Mouse (Mus musculus): ENCODE results near the gene Arsg.

The Arsg gene

DNA sequence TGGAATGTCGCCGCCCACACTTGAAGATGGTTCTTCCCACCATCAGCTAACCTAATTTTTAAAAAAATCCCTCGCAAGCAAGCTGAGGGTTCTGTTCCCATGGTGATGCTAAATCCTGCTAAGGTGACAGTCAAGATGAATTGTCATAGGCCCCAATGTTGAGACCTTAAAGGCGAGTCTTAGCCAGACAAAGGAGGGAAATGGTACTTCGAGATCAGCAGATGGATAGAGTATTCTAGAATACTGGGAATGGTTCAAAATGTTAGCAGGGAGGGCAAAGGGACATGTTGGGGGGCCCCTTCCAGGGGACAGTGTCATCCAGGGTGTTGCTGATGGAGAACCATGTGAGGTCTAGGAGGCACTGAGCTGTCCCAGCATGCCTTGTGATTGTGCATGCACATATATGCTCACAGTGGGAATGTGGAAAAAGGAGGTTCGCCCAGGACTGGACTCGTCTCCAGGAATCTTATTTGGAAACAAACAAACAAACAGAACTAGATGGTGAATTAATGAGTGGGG lies 23.4 kb downstream of the Arsg start:
- DNase-seq = no peak

GRCm38 (mm10) chr11:109496996-109497714 lies 24.0 kb downstream of the Arsg start:
- DNase-seq = no peak

GRCm38 (mm10) chr11:109497990-109498389 lies 24.8 kb downstream of the Arsg start:
- no peak for DNase-seq

- DNase-seq = peak; percentile 78 to 80
Measured at GRCm38 (mm10) chr11:109500206-109500605, 27.0 kb downstream of the Arsg start.

DNA sequence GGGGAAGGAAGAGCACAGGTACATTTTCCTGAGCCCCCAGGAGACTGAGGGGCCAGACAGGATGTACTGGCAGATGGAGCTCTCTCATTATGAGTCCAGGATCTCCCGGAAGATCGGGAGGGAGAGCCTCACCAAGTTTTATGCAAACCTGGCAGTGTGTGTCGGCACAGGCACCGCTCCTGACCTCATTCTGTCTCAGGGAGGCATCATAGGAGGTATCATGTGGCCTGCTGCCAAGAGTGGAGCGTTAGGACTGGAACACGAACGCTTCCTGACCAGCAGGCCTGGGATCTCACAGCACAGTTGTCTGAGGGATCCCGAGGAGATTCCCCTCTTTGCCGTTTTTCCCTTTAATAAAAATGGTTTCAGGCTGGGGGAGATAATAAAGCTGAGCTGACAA lies 31.8 kb downstream of the Arsg start:
- DNase-seq = peak; percentile 97

- peak in 1 of 2 experiments; percentile 39 for DNase-seq
Measured at GRCm38 (mm10) chr11:109505823-109506222, 32.6 kb downstream of the Arsg start.

- DNase-seq = no peak
Measured at GRCm38 (mm10) chr11:109507068-109507467, 33.9 kb downstream of the Arsg start.

- DNase-seq = no peak
Measured at GRCm38 (mm10) chr11:109512995-109513675, 40.0 kb downstream of the Arsg start.

- DNase-seq = no peak
Measured at GRCm38 (mm10) chr11:109514064-109514612, 41.0 kb downstream of the Arsg start.

- DNase-seq = no peak
Measured at GRCm38 (mm10) chr11:109517330-109517729, 44.2 kb downstream of the Arsg start.

- DNase-seq = no peak
Measured at GRCm38 (mm10) chr11:109517816-109518215, 44.6 kb downstream of the Arsg start.

- peak in 1 of 2 experiments; percentile 23 for DNase-seq
Measured at GRCm38 (mm10) chr11:109520958-109521357, 47.8 kb downstream of the Arsg start.

DNA sequence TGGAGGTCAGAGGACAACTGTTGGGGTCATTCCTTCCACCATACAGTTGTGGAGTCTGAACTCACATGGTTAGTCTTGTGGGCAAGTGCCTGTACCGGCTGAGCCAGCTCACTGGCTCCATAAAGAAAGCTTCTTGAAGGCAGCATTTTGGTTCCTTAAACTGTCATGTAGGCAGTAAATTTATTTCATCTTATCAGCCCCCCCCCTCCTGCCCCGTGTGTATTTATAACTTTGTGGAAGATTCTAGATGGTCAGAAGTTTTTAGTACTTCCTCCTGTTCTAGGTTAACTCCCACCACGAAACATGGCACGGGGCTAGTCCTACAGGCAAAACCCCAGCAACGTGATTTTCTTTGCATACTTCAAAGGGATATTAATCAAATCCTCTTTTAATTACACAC lies 51.7 kb downstream of the Arsg start:
- no peak for DNase-seq

DNA sequence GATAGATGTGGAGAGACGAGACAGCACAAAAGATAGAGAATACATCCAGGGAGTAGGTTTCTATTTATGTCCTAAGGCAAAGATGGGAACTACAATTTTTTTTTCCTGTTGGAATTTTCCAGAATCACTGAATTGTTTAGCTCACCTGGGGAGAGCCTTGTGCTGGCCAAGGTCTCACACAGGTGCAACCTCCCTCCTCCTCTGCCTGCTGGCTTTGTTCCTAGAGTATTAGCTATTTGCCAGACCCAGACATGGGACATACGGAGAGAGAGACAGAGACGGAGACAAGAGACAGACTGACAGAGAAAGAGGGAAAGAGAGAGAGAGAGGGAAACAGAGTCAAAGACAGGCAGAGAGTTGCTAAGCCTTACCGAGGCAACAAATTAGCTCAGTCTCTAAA lies 52.4 kb downstream of the Arsg start:
- DNase-seq = peak; percentile 61 to 70

DNA sequence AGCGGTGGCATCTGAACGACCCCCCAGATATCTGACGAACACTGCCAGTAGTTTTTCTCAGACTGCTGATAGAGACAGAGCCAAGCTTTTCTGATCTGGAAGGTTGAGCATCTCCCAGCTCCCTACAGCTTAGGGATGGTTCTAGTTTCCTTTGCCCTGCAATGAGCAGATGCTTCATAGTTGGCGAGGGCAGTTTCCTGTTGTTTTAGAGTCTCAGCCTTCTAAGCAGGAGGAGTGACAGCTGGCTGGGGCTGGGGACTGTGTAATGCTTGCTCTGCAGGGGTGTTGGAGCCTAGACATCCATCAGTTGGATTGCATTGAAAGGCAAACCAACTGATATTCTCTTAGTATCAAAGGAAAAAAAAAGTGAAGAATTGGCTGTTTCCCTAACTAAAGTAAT lies 56.9 kb downstream of the Arsg start:
- no peak for DNase-seq

- peak; percentile 48 to 66 for DNase-seq
Measured at GRCm38 (mm10) chr11:109535966-109536365, 62.8 kb downstream of the Arsg start.

GRCm38 (mm10) chr11:109536939-109537338 lies 63.8 kb downstream of the Arsg start:
- peak in 1 of 2 experiments; percentile 34 for DNase-seq

DNA sequence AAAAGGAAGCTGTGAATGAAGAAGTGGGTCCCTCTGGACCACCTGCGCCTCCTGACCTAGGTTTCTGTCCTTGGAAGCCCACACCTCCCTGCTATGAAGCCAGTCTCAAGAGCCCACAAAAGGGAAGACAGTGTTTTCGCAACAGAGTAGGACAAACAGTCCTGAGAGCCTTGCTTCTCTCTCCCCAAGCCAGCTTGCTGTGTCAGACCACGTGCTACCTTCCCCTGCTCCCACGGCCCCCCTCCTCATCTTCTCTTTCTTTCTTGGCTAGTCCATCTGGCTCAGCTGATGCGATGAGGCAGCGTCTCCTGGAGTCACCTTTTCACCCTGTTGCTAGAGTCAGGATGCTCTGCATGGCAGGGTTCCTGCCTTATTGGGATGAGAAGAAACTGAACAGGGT lies 66.1 kb downstream of the Arsg start:
- no peak for DNase-seq

- no peak for DNase-seq
Measured at GRCm38 (mm10) chr11:109543466-109543865, 70.3 kb downstream of the Arsg start.

DNA sequence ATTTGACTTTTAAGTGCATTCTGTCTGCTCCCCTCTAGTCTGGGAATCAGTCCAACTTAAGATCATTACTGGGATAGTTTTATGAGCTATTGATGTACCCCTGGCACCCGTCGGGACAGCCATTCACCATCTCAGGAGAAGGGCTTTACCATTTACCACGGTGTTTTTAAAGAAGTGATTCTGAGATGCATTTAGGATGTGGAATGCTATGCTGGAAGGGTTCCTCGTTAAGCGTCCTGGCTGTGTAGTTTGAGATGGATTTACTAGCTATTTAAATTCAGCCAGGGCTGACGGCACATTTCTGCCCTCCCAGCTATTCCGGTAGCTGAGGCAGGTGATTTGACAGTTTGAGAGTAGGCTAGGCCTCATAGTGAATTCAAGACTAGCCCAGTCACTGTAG lies 71.3 kb downstream of the Arsg start:
- DNase-seq = no peak

DNA sequence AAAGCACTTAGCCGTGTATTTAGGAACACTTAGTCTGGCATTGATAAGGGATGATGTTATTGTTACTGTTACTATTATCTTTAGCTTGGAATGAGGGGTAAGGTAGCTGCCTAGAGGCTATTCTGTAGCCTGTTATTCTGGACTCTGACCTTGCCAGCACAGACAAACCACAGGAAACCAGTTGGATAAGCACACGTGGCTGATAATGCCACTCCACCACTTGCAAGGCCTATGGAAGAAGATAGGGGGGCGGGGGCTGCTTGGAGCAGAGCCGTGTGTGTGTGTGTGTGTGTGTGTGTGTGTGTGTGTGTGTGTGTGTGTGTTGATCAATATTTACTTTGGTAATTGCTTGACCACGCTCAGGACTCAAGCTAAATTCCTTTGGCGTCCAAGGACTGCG lies 72.1 kb downstream of the Arsg start:
- no peak for DNase-seq

GRCm38 (mm10) chr11:109545700-109546143 lies 72.5 kb downstream of the Arsg start:
- DNase-seq = no peak

DNA sequence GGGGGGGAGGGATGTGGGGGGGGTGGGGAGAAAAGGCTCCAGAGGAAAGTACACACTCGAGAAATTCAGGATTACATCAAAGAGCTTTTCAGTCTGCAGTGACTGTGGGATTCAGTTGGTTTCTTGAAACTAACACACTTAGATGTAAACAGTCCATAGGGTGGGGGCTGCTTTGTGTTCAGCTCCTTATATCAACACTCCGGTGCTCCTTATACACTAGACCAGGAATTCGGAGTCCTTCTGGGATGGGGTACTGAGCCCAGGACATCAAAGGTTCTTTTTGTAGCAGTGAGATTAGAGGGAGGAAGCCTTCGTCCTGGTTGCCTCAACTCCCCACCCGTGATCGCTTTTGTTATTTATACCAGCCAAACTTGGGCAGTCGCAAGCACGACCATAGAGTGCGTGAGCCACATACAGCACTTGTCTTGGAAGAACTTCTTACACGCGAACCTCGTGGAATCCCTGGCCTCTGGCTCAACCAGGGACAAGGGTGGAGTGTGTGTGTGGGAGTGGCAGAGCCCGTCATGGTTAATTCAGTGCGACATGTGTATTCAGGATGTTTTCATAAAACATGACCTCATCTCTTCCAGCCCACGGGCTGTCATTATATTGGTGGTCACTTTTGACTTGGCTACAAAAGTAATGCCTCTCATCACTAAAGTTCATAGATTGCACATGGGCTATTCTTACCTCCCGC lies 73.3 kb downstream of the Arsg start:
- no peak for DNase-seq
